Mouse (Mus musculus) myocyte (in vitro differentiated cells): Measurements from ENCODE around the gene Vgll2. TPM values are rescaled to one million over a fixed set of nuclear protein-coding genes. Genes with fewer than 3 reads are reported as not detected.

Experiments
- H3K27me3 ChIP-seq: one replicate; pipeline ENCODE4 v1.6.1; 2011; ENCODE audit not compliant: control insufficient read depth, insufficient read depth, insufficient read length
- H3K36me3 ChIP-seq: one replicate; pipeline ENCODE4 v1.6.1; 2011; ENCODE audit not compliant: control insufficient read depth, insufficient read depth
- H3K4me2 ChIP-seq: one replicate; pipeline ENCODE4 v1.6.1; 2011; ENCODE audit warnings: low read depth, control low read depth
- H3K4me3 ChIP-seq: one replicate; pipeline ENCODE4 v1.5.1; 2011; ENCODE audit warnings: mild to moderate bottlenecking, control low read depth, moderate library complexity
- H3K79me2 ChIP-seq: one replicate; pipeline ENCODE4 v1.6.1; 2011; ENCODE audit not compliant: control insufficient read depth, insufficient read depth
- H3ac ChIP-seq: one replicate; pipeline ENCODE4 v1.6.1; 2011; ENCODE audit not compliant: control insufficient read depth, insufficient read length
- CEBPB ChIP-seq: IDR thresholded peaks from 2 replicates; pipeline ENCODE4 v1.6.1; 2011; ENCODE audit warnings: mild to moderate bottlenecking, moderate library complexity; ENCODE audit not compliant: poor library complexity, insufficient read depth, severe bottlenecking
- E2F4 ChIP-seq: IDR thresholded peaks from one replicate; pipeline ENCODE4 v1.6.1; 2011; ENCODE audit warnings: mild to moderate bottlenecking, control low read depth, moderate library complexity; ENCODE audit not compliant: insufficient read depth
- MAX ChIP-seq: IDR thresholded peaks from one replicate; pipeline ENCODE4 v1.6.1; 2011; ENCODE audit warnings: low read depth, mild to moderate bottlenecking, control low read depth
- MYOD1 ChIP-seq, 3 experiments: IDR thresholded peaks; one replicate each; pipeline ENCODE4 v1.6.1; 2011; ENCODE audit warnings: control low read depth in 2 of 3, low read depth in 2 of 3, mild to moderate bottlenecking in 2 of 3, moderate library complexity in 1 of 3; ENCODE audit not compliant: insufficient read length in 2 of 3, control insufficient read depth in 1 of 3
- MYOG ChIP-seq, 3 experiments: IDR thresholded peaks; one replicate each; pipeline ENCODE4 v1.6.1; 2011; ENCODE audit warnings: control low read depth in 2 of 3, low read depth in 2 of 3, mild to moderate bottlenecking in 2 of 3; ENCODE audit not compliant: insufficient read length in 2 of 3, control insufficient read depth in 1 of 3, insufficient read depth in 1 of 3
- POLR2A ChIP-seq: IDR thresholded peaks from one replicate; pipeline ENCODE4 v1.6.1; 2011; ENCODE audit warnings: low read depth, mild to moderate bottlenecking, control low read depth, moderate library complexity; ENCODE audit not compliant: insufficient read length
- POLR2AphosphoS2 ChIP-seq: IDR thresholded peaks from one replicate; pipeline ENCODE4 v1.6.1; 2011; ENCODE audit warnings: low read depth, control low read depth; ENCODE audit not compliant: insufficient read length
- REST ChIP-seq: IDR thresholded peaks from one replicate; pipeline ENCODE4 v1.6.1; 2011; ENCODE audit warnings: mild to moderate bottlenecking, control low read depth, moderate library complexity; ENCODE audit not compliant: insufficient read depth, insufficient read length
- SRF ChIP-seq: IDR thresholded peaks from one replicate; pipeline ENCODE4 v1.6.1; 2011; ENCODE audit warnings: low read depth; ENCODE audit not compliant: control insufficient read depth, insufficient read length
- TCF12 ChIP-seq: IDR thresholded peaks from one replicate; pipeline ENCODE4 v1.6.1; 2011; ENCODE audit warnings: mild to moderate bottlenecking, control low read depth; ENCODE audit not compliant: poor library complexity, insufficient read depth, severe bottlenecking
- USF1 ChIP-seq: IDR thresholded peaks from one replicate; pipeline ENCODE4 v1.6.1; 2011; ENCODE audit warnings: low read depth, mild to moderate bottlenecking, control low read depth, moderate library complexity
- polyA plus RNA-seq: library from polyadenylated mRNA; unstranded; fragments of >200 nt; fragmentation: generic; extraction: Trizol; gene quantifications from one replicate; pipeline ENCODE4 v1.2.1, GENCODE M21; 2012; ENCODE audit warnings: missing spikeins

Gene Vgll2
- polyA plus RNA-seq, 1 experiment, result 23.1 TPM

DNA sequence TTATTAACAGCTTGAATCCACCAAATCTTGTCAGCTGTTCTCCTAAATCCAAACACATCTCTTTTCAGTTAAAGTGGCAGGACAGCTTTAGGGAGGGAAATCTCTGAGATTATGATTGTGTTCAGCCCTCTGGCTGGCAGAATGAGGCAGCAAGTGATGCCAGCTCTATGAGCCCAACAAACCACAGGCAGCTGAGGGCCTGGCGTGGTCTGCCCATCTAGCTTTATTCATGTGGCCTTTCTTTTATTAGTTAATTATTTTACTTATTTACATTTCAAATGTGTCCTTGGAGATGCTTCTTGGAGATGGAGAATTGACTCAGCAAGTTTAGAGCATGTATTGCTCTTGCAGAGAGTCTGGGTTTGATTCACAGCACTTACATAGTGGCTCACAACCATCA is 3.8 kb upstream of the Vgll2 start:
- H3K27me3 ChIP-seq, result no peaks in the 10 kb centered on the region
- no peaks in the 10 kb centered on the region for H3K36me3 ChIP-seq
- no peaks in the 10 kb centered on the region for H3K79me2 ChIP-seq
- peak overlapping the region; percentile 36 for H3K4me2 ChIP-seq
- no peak overlapping the region for H3K4me3 ChIP-seq
- TF ChIP-seq CEBPB (no peak), MYOG (IDR thresholded peaks at IDR 0.05; ENCODE audit: control insufficient read depth in 1 of 3, insufficient read depth in 1 of 3, insufficient read length in 2 of 3, low read depth in 2 of 3) (peak; percentile 18 to 66 (median 27)), MYOD1 (IDR thresholded peaks at IDR 0.05; ENCODE audit: control insufficient read depth in 1 of 3, insufficient read length in 2 of 3, low read depth in 2 of 3) (peak in 2 of 3 experiments; percentile 41 to 61)
- no peak overlapping the region for H3ac ChIP-seq

DNA sequence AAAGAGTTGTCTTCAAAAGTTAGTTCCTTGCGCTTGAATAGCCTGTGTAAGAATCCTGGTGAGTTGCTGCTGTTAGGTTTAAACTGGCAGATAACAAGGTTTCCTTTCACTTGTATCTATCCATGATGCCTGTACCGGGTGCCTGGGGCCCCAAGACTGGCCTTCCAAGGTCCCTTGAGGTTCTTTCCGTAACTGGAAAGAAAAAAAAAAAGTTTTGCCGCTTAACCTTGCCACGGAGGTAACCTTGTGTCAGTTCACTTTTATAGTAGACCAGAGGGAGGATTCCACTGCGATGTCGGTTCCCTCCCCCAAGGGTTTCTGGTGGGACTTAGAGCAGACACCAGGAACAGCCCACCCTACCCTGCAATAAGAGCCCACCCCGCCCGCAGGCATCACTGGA is 1.1 kb upstream of the Vgll2 start:
- peak overlapping the region; percentile 28 for H3K4me3 ChIP-seq
- H3K27me3 ChIP-seq, result no peaks in the 10 kb centered on the region
- no peaks in the 10 kb centered on the region for H3K79me2 ChIP-seq
- H3K4me2 ChIP-seq, result peak overlapping the region; percentile 79
- no peaks in the 10 kb centered on the region for H3K36me3 ChIP-seq
- no peak overlapping the region for H3ac ChIP-seq
- TF ChIP-seq MYOD1 (IDR thresholded peaks at IDR 0.05; ENCODE audit: control insufficient read depth in 1 of 3, insufficient read length in 2 of 3, low read depth in 2 of 3) (no peak), MYOG (IDR thresholded peaks at IDR 0.05; ENCODE audit: control insufficient read depth in 1 of 3, insufficient read depth in 1 of 3, insufficient read length in 2 of 3, low read depth in 2 of 3) (no peak), USF1 (no peak), REST (no peak), MAX (no peak), TCF12 (no peak), SRF (no peak), POLR2AphosphoS2 (no peak), POLR2A (no peak), E2F4 (no peak)

DNA sequence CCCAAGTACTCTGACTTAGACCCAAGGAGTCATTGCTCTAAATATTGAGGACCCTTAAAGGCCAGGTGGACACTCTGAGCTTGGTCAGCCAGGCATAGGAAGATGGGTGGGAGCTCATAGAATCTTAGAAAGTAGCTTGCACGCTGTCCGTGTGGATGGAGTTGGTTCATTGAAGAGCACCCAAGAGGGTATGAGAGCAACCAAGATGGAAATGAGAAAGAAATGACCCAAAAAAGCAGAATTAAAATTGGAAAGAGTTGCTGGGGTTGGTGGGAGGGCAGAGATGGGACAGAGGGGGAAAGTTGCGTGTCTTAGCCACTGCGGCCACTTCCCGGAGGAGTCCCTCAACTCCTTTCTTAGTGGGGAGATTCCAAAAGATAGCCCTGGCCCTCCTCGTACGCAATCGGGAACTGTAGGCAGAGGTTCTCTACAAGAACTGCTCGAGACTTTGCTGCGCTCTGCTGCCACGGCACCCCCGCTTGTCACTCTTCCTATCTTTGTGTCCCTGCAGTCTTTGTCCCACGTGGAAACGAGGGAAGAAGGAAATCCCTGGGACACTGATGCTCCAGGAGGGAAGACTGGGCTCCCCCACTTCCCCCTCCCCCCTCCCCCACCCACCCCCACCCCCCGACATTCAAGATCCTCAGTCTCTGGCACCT is 437 bp upstream of the Vgll2 start:
- H3K79me2 ChIP-seq, result no peaks in the 10 kb centered on the region
- TF ChIP-seq TCF12, result no peak
- no peak for TF ChIP-seq POLR2A
- TF ChIP-seq SRF, result no peak
- TF ChIP-seq E2F4, result no peak
- no peak for TF ChIP-seq POLR2AphosphoS2
- TF ChIP-seq MYOG (IDR thresholded peaks at IDR 0.05; ENCODE audit: control insufficient read depth in 1 of 3, insufficient read depth in 1 of 3, insufficient read length in 2 of 3, low read depth in 2 of 3), result no peak
- no peaks in the 10 kb centered on the region for H3K27me3 ChIP-seq
- H3K36me3 ChIP-seq, result no peaks in the 10 kb centered on the region
- H3ac ChIP-seq, result peak overlapping the region; percentile 5
- peak overlapping the region; percentile 79 for H3K4me2 ChIP-seq
- peak overlapping the region; percentile 28 for H3K4me3 ChIP-seq

- no peaks in the 10 kb centered on the region for H3K36me3 ChIP-seq
- no peaks in the 10 kb centered on the region for H3K79me2 ChIP-seq
- H3K4me2 ChIP-seq, result peak overlapping the region; percentile 79
- H3ac ChIP-seq, result no peak overlapping the region
- H3K27me3 ChIP-seq, result no peaks in the 10 kb centered on the region
- H3K4me3 ChIP-seq, result peak overlapping the region; percentile 28
- TF ChIP-seq SRF (no peak), TCF12 (no peak), MAX (no peak), USF1 (no peak), MYOD1 (IDR thresholded peaks at IDR 0.05; ENCODE audit: control insufficient read depth in 1 of 3, insufficient read length in 2 of 3, low read depth in 2 of 3) (no peak), E2F4 (no peak)
Observed at GRCm38 (mm10) chr10:52023213-52024052, 1.1 kb downstream of the Vgll2 start.

DNA sequence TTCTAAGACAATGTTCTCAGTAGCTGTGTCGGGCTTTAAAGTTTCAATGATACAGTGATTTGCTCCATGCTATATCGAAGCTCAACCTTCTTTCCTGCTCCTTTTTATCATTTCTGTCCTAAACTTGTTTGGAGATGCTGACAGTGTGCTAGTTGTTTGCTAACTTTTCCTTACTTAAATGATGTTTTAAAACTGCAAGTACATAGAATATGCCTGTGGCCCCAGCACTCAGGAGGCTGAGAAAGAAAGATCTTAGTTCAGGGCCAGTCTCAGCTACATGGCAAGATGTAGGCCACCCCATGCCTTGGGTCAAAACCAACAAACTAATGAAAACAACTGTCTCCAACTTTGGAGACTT is 1.7 kb downstream of the Vgll2 start:
- Histone ChIP-seq H3K27me3 (no peaks in the 10 kb centered on the region), H3K4me2 (peak overlapping the region; percentile 79), H3K79me2 (no peaks in the 10 kb centered on the region), H3K36me3 (no peaks in the 10 kb centered on the region), H3K4me3 (peak overlapping the region; percentile 28), H3ac (no peak overlapping the region)
- no peak for TF ChIP-seq MYOG (IDR thresholded peaks at IDR 0.05; ENCODE audit: control insufficient read depth in 1 of 3, insufficient read depth in 1 of 3, insufficient read length in 2 of 3, low read depth in 2 of 3)
- TF ChIP-seq REST, result no peak
- TF ChIP-seq MAX, result no peak
- no peak for TF ChIP-seq TCF12
- no peak for TF ChIP-seq USF1
- no peak for TF ChIP-seq POLR2AphosphoS2
- no peak for TF ChIP-seq SRF
- TF ChIP-seq E2F4, result no peak
